Mouse (Mus musculus): Measurements from ENCODE around the gene Eif2b4.

DNA sequence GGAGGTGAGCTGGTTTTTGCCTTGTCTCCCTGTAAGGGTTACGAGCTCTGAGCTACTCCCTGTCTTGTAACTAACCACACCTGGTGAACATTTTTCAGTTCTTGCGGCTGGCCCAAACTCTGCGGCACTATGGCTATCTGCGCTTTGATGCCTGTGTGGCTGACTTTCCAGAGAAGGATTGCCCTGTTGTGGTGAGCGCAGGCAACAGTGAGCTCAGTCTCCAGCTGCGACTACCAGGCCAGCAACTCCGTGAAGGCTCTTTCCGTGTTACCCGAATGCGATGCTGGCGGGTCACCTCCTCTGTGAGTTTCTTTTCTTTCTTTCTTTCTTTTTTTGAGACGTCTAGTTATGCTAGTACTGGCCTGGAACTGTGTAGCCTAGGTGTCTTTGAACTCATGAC is 3.8 kb upstream of the Eif2b4 start:
- TF ChIP-seq E2F4 (IDR thresholded peaks at IDR 0.05; ENCODE audit: insufficient read depth) (no peak), REST (IDR thresholded peaks at IDR 0.05; ENCODE audit: insufficient read depth, insufficient read length) (no peak), MAX (IDR thresholded peaks at IDR 0.05; ENCODE audit: low read depth) (no peak), POLR2A (IDR thresholded peaks at IDR 0.05; ENCODE audit: insufficient read length, low read depth) (no peak), MYOD1 (IDR thresholded peaks at IDR 0.05; ENCODE audit: control insufficient read depth in 1 of 3, insufficient read length in 2 of 3, low read depth in 2 of 3) (no peak), MYOG (IDR thresholded peaks at IDR 0.05; ENCODE audit: control insufficient read depth in 1 of 3, insufficient read depth in 1 of 3, insufficient read length in 2 of 3, low read depth in 2 of 3) (no peak)

All from myocyte (in vitro differentiated cells).